Mouse (Mus musculus) testis, postnatal 10 days (tissue): ENCODE measurements around the gene Adgrv1.

Experiments
- DNase-seq: peaks from one replicate; pipeline ENCODE4 v3.0.0; 2021; ENCODE audit warnings: low spot score

Gene Adgrv1

GRCm38 (mm10) chr13:81610349-81610748, 22.6 kb downstream of the Adgrv1 start:
- DNase-seq = no peak

GRCm38 (mm10) chr13:81606991-81607390, 26.0 kb downstream of the Adgrv1 start:
- DNase-seq = no peak

- DNase-seq = no peak
These were observed 35.9 kb downstream of the Adgrv1 start for GRCm38 (mm10) chr13:81596910-81597607.

- DNase-seq = no peak
These were observed 54.3 kb downstream of the Adgrv1 start for GRCm38 (mm10) chr13:81578692-81579091.

GRCm38 (mm10) chr13:81570241-81570821, 62.6 kb downstream of the Adgrv1 start:
- DNase-seq = peak; percentile 45

GRCm38 (mm10) chr13:81550024-81550423, 82.9 kb downstream of the Adgrv1 start:
- DNase-seq = no peak

- DNase-seq = no peak
These were observed 98.0 kb downstream of the Adgrv1 start for GRCm38 (mm10) chr13:81534916-81535315.

GRCm38 (mm10) chr13:81526687-81527086, 106.3 kb downstream of the Adgrv1 start:
- DNase-seq = no peak

GRCm38 (mm10) chr13:81510142-81510541, 122.8 kb downstream of the Adgrv1 start:
- no peak for DNase-seq

- no peak for DNase-seq
These were observed 135.9 kb downstream of the Adgrv1 start for GRCm38 (mm10) chr13:81497035-81497434.

- no peak for DNase-seq
These were observed 141.0 kb downstream of the Adgrv1 start for GRCm38 (mm10) chr13:81491971-81492370.

GRCm38 (mm10) chr13:81486980-81487379, 146.0 kb downstream of the Adgrv1 start:
- DNase-seq = no peak

- no peak for DNase-seq
These were observed 159.2 kb downstream of the Adgrv1 start for GRCm38 (mm10) chr13:81473750-81474149.

- no peak for DNase-seq
These were observed 166.3 kb downstream of the Adgrv1 start for GRCm38 (mm10) chr13:81466661-81467060.

- DNase-seq = no peak
These were observed 167.2 kb downstream of the Adgrv1 start for GRCm38 (mm10) chr13:81465794-81466193.

GRCm38 (mm10) chr13:81449630-81450029, 183.3 kb downstream of the Adgrv1 start:
- no peak for DNase-seq

- no peak for DNase-seq
These were observed 183.8 kb downstream of the Adgrv1 start for GRCm38 (mm10) chr13:81449198-81449597.

- DNase-seq = no peak
These were observed 191.5 kb downstream of the Adgrv1 start for GRCm38 (mm10) chr13:81441412-81441811.

- DNase-seq = peak; percentile 91
These were observed 193.4 kb downstream of the Adgrv1 start for GRCm38 (mm10) chr13:81439390-81440025.

- no peak for DNase-seq
These were observed 195.9 kb downstream of the Adgrv1 start for GRCm38 (mm10) chr13:81437088-81437487.

- DNase-seq = peak; percentile 76
These were observed 205.8 kb downstream of the Adgrv1 start for GRCm38 (mm10) chr13:81426896-81427755.

GRCm38 (mm10) chr13:81425111-81425510, 207.8 kb downstream of the Adgrv1 start:
- no peak for DNase-seq
